Mouse (Mus musculus) R1 (cell line): ENCODE results near the gene Crtac1.
A peak's percentile ranks its signal among the peaks of the same experiment; 100 is the strongest.

ENCODE experiments used
- DNase-seq: peaks from one replicate; pipeline ENCODE4 v3.0.0-alpha.2; 2018; ENCODE audit warnings: low read depth, low spot score

The Crtac1 gene

GRCm38 (mm10) chr19:42279611-42280010 lies 152.0 kb downstream of the Crtac1 start:
- DNase-seq, result peak; percentile 49

- DNase-seq, result no peak
These were observed 153.1 kb downstream of the Crtac1 start for GRCm38 (mm10) chr19:42278461-42278860.

GRCm38 (mm10) chr19:42277288-42277687 lies 154.3 kb downstream of the Crtac1 start:
- no peak for DNase-seq

- DNase-seq, result peak; percentile 84
These were observed 159.3 kb downstream of the Crtac1 start for GRCm38 (mm10) chr19:42272003-42272963.

GRCm38 (mm10) chr19:42271182-42271581 lies 160.4 kb downstream of the Crtac1 start:
- DNase-seq, result no peak

- DNase-seq, result no peak
These were observed 161.5 kb downstream of the Crtac1 start for GRCm38 (mm10) chr19:42270119-42270518.

GRCm38 (mm10) chr19:42268337-42268736 lies 163.2 kb downstream of the Crtac1 start:
- DNase-seq, result peak; percentile 47

GRCm38 (mm10) chr19:42263524-42263923 lies 168.1 kb downstream of the Crtac1 start:
- DNase-seq, result peak; percentile 49

GRCm38 (mm10) chr19:42260486-42260885 lies 171.1 kb downstream of the Crtac1 start:
- no peak for DNase-seq

- DNase-seq, result no peak
These were observed 173.0 kb downstream of the Crtac1 start for GRCm38 (mm10) chr19:42258596-42258995.

- no peak for DNase-seq
These were observed 173.6 kb downstream of the Crtac1 start for GRCm38 (mm10) chr19:42258031-42258430.

GRCm38 (mm10) chr19:42257241-42257635 lies 174.3 kb downstream of the Crtac1 start:
- no peak for DNase-seq

- no peak for DNase-seq
These were observed 174.9 kb downstream of the Crtac1 start for GRCm38 (mm10) chr19:42256611-42257240.

- DNase-seq, result peak; percentile 87
These were observed 175.6 kb downstream of the Crtac1 start for GRCm38 (mm10) chr19:42255784-42256610.

GRCm38 (mm10) chr19:42255438-42255783 lies 176.2 kb downstream of the Crtac1 start:
- DNase-seq, result peak; percentile 39

GRCm38 (mm10) chr19:42249976-42250914 lies 181.3 kb downstream of the Crtac1 start:
- DNase-seq, result no peak

GRCm38 (mm10) chr19:42247519-42247918 lies 184.1 kb downstream of the Crtac1 start, which contains the start of gene Golga7b:
Gene Golga7b (plus strand): TSS chr19:42247574.
- DNase-seq, result no peak

- DNase-seq, result no peak
These were observed 185.0 kb downstream of the Crtac1 start for GRCm38 (mm10) chr19:42246626-42247025.

- DNase-seq, result no peak
These were observed 188.2 kb downstream of the Crtac1 start for GRCm38 (mm10) chr19:42243401-42243800.

GRCm38 (mm10) chr19:42240881-42241280 lies 190.7 kb downstream of the Crtac1 start:
- DNase-seq, result no peak

GRCm38 (mm10) chr19:42238341-42238715 lies 193.3 kb downstream of the Crtac1 start:
- no peak for DNase-seq
